Mouse (Mus musculus): ENCODE measurements around the gene Kmt2b.

Kmt2b gene

DNA sequence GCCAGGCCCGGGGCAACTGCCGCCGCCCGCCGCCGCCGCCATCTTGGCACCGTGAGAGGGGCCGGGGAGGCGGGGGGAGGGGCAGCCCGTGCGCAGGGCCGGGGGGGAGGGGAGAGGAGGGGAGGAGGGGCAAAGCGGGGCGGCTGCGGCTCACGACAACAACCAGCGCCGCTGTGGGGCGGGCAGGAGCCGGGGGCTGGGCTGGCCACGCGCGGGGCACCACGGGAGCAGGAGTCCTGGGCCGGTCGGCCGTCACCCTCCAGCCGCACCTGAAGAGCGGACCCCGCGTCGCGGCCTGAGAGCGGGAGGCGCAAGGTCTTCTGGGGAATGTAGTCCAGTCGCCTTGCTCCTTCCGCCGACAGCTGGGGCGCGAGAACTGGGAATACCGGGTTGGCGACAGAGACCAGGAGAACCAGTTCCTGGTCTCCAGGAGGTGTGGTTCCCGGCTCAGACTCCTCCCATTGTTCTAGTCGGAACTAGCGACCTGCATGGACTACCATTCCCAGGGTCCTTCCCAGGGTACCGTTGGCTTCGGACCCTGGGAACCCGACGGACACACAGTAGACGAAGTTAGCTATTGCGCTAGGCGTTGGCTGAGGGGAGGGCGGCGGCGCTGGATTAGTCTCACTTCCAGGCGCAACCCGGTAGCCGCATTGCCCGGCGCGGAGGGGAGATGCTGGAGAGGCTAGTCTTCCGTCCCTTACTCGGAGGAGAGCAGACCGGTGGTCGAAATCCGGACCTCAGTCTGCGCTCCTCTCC lies at the start of gene Kmt2b:
Kmt2b (minus strand) TSS at position 51 of the 759 bp plus-strand sequence.
- DNase-seq = peak; percentile 97 to 99

DNA sequence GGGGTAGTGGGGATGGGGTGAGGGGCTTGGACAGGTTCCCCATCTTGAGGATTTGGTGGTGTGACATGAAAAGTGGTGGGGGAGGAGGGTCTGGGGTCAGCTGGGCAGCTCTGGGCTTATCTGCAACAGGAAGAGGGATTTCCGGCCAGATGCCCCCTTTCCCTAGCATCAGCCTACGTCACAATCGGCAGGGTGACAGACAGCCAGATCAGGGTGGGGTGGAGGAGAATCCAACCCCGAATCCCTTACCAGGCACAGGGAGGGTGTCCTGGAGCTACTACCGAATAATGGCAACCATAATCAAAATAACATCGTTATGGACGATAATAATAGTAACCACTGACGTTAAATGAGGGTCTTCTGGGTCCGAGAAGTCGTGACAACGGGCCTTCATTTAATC lies 47.9 kb upstream of the Kmt2b start:
- DNase-seq = no peak

DNA sequence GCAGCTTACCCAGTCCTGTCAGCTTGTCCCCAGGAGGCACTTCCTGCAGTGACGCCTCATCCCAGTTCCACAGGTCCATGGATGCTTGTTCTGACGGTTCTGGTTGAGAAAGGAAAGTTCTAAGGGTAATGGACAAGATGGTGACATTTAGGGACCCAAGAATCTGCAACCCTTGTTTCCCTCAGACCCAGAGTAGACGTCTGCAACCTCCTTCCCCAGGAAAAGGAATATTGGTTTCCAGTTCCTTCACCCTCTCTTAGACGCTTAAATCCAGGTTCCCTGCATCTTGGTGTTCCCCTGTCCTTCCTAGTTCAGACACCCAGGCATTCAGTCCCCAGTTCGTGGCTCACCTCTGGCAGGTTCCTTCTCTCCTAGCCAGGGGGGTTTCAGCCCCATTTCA lies 47.2 kb upstream of the Kmt2b start, which contains the start of gene Etv2:
Etv2 (minus strand) TSS at position 101 of the 400 bp plus-strand sequence.
- no peak for DNase-seq

DNA sequence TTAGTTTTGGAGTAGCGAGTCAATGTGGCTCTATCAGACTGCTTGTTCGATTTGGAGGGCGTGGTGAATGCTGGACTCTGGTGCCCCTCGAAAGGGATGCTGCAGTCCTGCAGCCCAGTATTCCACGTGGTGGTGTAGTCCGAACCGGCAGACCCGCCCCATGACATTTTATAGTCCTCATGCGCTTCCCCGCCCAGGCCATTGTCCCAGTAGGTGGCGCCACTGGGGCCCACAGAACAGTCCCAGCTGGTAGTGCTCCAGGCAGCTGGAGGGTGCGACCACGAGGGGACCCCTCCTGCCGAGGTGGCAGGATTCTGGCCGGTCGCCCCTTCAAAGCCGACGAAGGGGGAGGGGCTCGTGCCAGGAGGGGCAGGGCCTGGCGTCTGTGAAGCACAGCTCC lies 46.1 kb upstream of the Kmt2b start:
- DNase-seq = peak in 1 of 2 experiments; percentile 45

DNA sequence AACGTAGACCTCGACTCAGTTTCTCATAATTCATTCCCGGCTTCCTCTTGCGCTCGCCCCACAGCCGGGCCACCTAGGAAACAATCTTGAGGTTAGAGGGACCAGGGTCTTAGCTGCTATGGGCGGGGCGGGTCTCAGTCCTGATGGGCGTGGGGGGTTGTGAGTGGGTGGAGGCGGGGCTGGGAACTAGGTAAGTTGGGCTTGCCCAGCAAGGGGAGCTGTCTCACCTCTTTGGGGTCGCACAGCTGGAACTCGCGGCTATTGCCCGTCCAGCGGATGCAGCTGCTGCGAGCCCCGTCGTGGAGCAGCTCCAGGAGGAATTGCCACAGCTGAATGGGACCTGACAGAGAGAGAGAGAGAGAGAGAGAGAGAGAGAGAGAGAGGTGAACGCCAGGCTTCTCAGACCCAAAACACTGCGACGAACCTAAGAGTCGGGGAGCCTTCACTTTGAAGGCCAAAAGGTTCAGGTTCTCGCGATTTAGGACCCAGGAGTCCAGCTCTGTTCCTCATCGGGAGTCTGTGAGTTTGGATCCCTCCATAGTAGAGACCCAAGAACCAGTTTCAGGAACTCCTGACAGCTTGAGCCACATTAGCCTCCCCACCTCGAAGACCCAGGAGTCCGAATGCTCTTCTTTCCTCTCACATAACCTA lies 45.4 kb upstream of the Kmt2b start:
- no peak for DNase-seq

DNA sequence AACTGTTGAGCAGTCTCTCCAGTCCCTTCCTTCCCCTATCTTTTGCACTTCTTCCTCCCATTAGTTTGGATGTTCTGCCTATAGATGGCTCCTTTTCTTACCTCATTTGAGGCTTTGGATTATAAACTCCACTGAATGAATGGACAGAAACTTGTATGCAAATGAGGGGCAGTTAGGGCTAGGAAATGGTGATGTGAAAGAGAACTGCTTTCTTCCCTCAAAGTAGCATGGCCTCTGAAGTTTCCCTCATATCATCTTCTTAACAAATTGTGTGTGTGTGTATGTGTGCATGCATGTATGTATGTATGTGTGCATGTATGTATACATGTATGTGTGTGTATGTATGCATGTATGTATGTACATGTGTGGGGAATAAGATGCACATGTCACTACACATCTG lies 40.5 kb upstream of the Kmt2b start:
- no peak for DNase-seq

DNA sequence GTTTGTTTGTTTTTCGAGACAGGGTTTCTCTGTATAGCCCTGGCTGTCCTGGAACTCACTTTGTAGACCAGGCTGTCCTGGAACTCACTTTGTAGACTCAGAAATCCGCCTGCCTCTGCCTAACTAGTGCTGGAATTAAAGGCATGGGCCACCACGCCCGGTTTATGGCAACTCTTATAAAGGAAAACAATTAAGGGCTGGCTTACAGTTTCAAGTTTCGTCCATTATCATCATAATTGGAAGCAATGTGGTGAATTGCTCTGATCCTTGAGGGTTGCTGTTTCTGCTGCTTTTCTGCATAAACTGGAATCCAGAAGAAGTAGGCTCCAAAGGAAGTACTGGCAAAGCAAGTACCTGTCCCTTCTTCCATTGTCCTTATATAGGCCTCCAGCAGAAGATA lies 38.1 kb upstream of the Kmt2b start:
- no peak for DNase-seq

DNA sequence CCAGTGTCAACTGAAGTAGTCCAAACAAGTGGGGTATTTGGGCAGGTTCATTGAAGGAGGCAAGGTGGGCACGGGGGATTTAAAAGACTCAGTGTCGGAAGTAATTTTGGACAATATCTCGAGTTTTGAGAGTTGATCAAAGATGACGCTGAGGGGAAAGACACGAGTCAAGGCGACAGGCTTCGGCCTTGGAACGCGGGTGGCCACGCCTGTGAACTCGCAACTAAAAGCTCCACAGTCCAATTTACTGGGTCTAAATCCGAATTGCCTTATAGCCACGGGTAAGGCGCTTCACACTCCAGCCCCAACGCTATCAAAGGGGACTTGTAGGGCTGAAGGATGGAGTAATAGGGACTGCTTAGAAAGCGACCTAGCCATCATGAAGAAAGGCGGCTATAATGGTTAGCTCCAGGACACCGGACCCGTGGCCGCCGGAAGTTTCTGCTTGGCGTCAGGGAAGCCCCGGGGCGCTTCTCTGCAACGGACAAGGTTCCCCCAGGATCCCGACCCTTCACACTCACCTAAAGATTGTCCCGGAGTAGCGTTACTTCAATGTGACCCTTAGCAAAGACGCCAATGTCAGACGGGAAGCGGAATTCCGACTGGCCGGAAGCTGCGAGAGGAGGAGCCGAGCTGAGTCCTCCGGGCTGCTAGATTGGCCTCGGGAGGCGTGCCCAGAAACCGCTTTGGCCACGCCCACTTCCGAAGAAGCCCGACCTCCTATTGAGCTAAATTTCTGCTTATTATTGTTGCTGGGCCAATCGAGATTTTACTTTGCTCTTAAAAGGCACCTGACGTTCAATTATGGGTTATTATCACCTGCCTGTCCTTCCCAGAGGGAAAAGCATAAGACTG lies 37.2 kb upstream of the Kmt2b start, which contains the start of gene Cox6b1:
Cox6b1 (minus strand) TSS at position 622 of the 855 bp plus-strand sequence.
- peak; percentile 89 to 90 for DNase-seq

DNA sequence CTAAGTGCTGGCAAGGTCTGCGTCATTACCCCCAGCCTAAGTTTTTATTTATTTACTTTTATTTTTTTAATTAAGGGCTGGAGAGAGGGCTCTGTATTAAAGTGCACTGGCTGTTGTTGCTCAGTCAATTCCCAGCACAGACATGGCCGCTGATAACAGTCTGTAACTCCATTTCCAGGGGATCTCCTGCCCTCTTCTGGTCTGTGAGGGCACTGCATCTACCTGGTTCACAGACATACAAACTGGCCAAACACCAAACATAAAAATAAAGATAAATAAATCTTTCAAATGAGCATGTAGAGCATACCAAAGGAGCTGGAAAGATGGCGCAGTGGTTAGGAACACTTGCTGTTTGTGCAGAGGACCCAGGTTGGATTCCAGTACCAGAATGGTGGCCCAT lies 30.7 kb upstream of the Kmt2b start:
- peak in 1 of 2 experiments; percentile 48 for DNase-seq

DNA sequence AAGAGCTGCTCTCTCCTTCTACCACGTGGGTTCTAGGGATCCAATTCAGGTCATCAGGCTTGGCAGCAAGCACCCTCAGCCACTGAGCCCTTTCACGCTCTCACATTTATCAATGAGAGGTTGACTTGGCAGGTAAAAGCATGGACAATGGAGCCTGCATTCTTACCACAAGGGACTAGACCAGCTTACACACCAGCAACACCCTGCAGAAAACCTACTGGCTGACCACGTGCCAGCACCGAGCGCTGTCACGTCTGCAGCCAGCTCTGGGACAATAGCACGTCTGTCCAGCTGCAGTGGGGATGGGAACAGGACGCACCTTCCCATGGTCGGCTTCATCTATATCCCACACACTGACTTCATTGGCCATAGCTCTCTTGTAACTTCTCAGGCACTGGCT lies 30.1 kb upstream of the Kmt2b start:
- no peak for DNase-seq

DNA sequence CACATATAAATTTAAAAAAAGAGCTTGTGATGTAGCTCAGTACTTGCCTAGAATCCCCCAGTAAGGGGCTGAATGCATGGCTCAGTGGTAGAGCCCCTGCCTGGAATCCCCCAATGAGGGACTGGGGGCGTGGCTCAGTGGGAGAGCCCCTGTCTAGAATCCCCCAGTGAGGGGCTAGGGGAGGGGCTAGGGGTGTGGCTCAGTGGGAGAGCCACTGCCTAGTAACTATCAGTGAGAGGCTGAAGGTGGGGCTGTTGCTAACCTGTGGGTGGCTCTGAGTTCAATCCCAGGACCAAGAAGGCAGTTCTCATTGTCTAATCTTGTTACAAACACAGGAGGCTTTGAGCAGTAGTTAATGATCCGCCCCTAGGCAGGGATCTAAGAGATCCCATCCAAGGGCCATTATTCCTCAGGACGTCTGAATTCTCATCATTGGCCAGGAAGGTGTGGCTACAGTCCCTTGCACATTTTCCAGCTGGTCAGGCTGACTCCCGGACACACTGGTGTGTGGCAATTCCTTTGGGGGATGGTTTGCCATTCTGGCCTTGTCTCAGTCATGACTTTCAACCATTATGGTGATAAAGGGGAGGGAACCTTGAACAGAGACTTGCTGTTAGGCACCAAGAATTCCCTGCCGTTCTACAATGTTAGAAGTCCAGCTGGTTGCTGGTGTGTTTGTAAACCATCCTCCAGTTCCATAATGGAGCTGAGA lies 26.7 kb upstream of the Kmt2b start:
- no peak for DNase-seq

DNA sequence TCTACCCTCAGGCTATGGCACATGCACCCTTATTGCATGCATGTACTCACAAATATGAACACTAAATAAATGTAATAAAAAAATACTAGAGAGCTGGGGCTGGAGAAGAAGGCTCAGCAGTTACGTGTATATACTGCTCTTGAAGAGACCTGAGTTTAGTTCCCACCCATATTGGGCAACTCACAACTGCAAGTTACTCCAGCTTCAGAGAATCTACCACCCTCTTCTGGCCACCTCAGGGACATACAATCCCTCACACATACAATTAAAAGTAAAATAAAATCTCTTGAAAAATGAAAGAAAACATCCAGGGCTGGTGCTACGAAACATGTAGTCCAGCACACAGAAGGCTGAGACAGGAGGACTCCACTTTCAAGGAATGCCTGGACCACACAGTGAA lies 25.9 kb upstream of the Kmt2b start:
- DNase-seq = no peak

DNA sequence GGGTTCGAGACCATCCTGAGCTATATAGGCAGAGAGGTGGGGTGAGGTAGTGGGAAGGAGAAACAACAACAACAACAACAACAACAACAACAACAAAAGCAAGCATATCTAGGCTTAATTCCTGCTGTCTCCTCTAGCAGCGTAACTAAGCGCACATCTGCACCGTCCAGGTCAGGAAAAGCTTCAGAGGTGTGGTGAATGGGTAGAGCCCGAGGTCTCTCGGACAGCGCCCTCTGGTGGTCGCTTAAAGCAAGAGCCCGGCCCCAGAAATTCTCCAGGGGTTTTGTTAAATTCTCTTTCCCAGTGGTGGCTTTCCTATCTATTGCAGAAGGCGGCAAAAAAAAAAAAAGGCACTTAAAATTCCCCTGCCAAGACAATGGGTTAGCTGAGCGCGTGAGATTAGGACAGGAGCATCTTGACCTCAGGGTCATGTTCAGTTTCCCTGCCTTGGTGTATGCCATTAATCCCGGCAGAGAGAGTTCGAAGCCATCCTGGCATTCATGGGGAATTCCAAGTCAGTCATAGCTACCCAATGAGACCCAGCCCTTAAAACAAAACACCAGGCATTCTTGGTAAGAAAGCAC lies 25.1 kb upstream of the Kmt2b start:
- peak; percentile 54 to 77 for DNase-seq

DNA sequence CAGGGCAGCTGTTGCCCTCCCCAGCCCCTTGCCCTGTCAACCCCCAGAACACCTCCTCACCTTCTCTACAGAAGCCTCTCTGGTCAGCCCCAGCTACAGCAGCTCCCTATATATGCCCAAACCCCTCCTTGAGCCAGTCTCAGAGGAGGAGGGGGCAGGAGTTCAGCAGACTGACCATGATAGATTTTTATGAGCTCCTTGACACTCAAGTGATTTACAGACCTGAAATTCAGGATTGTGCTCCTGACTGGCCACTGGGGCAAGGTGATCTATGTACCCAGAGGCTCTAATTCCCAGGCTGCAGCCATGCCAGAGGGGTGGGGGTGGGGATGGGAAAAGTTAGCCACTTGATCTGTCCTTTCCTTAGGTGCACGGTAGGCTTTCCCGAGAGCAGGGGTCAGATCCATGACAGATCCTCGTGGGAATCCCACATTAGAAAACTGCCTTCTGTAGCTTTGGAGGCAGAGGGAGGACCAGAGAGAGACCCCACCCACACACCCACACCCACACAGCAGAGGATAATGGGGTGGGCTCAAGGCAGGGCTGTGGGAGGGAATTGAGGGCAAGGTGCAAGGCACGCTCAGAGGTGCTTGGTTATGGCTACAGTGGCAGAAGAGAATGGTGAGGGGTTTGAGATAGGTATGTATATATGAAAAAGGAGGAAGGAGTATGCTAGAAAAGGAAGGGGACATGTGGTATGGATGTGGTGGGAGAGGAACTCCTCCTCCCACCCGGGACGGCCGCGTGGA lies 24.3 kb upstream of the Kmt2b start, which contains the start of gene Upk1a:
Upk1a (minus strand) TSS at position 194 of the 749 bp plus-strand sequence.
- DNase-seq = no peak

DNA sequence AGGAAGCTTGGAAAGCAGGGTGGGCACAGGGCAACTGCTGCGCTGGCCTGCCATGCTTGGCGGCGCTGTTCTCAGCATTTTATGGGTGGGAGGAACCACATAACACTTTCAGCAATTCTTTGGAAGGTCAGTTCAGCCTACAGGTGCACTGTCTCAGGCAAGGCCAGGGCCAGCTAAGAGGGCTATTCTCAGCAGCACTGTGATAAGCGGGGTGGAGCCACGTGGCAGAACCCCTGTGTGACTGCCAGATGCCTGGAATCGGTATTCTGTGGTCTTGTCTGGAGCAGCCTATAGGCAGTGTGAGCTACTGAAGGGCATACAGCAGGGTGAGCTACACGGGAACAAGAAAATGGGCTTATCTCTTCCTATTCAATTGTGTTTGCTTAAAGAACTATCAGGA lies 21.5 kb upstream of the Kmt2b start:
- DNase-seq = no peak

DNA sequence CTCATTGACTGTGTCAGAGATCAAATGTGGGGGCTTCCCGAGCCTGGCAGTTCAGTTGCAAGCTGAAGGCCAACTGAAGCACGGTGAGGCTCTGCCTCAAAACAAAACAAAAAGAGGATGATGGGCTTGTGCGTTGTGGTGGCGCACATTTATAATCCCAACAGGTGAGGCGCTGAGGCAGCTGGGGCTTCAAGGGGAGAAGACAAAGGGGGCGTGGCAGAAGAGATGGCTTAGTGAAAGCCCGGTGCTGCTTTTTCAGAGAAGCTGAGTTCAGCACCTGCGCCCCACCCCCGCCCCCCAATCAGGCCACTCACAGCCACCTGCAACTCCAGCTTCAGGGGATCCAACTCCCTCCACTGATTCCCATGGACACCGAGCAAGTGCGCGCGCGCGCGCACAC lies 19.9 kb upstream of the Kmt2b start:
- DNase-seq = no peak

DNA sequence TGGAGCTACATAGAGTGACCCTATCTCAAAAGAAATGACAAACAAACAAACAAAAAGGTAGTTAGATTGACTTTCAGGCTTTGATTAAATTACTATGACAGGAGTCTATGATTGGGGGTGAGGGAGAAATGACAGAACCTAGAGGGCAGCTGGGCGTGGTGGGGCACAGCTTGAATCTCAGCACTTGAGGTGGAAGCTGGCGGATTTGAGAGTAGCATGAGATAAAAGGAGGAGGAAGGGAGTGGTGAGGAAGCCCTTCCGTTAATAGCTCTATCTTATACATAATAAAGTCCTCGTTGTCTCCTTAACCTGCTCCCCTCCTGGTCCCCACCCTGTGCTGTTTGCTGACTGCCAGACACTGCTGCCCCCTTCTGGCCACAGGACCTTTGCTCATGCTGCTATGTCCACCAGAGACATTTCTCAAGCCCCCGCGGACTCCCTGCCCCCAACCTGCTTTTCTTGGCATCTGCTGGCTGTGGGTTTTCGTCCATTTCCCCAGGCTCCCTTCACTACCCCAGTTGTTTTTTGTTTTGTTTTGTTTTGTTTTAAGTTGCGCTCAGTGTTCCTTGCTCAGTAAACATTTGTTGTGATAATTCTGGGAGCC lies 19.3 kb upstream of the Kmt2b start:
- peak in 1 of 2 experiments; percentile 62 for DNase-seq

DNA sequence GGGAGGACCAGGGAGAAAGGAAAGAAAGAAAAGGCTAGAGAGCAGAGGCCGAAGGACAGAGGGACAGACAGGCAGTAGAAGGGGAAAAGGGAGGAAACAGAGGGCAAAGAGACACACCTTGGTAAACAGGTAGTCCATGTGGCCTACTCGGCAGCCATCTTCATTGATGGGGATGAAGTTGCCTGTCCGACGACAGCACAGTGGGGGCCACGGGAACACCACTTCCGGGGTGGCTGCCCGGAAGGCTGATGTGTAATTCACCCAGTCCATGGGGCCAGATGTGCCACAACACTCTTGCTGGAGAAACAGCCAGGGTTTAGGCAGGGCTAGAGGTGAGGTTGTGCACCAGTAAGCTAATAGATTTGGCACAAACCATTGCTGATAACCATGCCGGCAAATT lies 16.4 kb upstream of the Kmt2b start:
- no peak for DNase-seq

DNA sequence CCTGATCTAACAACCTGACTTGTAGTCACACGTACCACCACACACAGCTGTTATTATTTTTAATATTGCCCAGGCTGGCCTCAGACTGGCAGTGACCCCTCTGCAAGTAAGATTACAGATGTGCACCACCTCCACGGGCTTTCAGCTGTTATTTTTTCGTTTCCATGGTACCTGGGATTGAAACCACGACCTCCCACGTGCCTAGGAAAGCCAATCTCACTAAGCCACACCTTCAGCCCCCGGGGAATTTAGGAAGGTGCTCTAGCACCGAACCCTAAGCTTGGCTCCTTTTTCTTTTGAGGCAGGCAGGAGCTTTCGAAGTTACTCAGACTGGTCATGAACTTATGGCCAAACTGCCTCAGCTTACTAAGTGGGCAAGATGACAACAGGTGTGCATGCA lies 15.9 kb upstream of the Kmt2b start:
- DNase-seq = no peak

DNA sequence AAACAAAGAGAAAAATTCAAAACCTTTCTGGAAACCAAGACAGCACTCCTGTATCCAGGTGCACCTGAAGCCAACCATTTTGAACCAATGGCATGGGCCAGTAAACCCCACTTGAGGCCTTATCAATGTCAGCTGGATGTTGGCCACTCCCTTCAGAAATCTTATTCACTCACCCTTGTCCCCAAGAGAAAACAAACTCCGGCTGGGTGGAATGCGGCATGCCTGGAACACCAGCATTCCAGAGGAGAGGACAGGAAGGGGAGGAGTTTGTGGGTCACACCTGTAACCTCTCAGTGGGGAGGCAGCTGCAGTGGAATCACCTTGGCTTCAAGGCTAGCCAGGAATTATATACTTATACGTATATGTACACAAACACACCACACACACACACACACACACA lies 14.1 kb upstream of the Kmt2b start:
- peak; percentile 58 to 84 for DNase-seq

DNA sequence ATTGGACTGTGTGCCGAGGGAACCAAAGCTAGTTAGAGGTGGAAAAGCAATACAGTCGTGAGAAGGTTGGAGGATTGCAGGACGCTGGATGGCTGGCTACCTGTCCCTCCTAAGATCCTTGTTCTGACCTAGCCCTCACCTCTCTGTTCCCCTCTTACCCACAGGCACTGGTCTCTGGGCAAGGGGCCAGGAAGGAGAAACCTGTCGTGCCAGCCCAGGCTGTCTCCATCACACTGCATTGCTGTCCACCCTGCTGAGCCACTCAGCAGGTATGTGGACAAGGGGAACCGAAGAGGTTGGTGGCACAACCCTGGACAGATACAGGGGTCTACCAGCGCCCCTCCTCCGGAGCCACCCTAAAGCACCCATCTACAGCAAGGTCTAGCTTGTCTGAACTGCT lies 12.1 kb upstream of the Kmt2b start:
- DNase-seq = peak; percentile 53 to 66

Data from kidney, adult 8-10 months (tissue).